Mouse (Mus musculus): ENCODE measurements around the gene Tmem88. TPM values are rescaled to one million over a fixed set of nuclear protein-coding genes. Genes with fewer than 3 reads are reported as not detected.

Tmem88 gene
- polyA plus RNA-seq, 1 experiment from 2014 or later = 18.1 TPM

GRCm38 (mm10) chr11:69408541-69409377 is 10.7 kb upstream of the Tmem88 start:
- Histone ChIP-seq H3K36me3 (peaks cover 53% of the 10 kb centered on the region), H3K4me1 (peaks cover 36% of the 10 kb centered on the region), H3K4me3 (peak overlapping the region; percentile 84)

DNA sequence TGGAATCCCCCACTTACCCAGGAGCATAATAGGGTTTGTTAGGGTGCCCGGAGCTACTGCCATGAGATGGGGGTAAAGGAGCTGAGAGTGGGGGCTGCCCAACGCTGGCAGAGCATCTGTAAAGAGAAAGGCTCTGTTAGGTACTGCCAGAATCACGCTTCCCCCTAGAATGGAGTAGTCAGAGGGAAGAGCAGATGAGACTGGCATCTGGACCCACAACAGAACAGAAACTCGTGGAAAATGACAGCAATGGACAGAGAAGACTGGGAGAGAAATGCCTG is 9.6 kb upstream of the Tmem88 start:
- 84% methylated on average over 4 of the region's 4 CpGs for WGBS
- H3K27ac ChIP-seq = no peak overlapping the region
- H3K4me3 ChIP-seq = no peak overlapping the region
- no peaks in the 10 kb centered on the region for H3K27me3 ChIP-seq
- 0 out of 2 replicates have a peak overlapping the region, but pooled peaks have one; percentile 98 for H3K4me2 ChIP-seq (replicated peaks)
- no peak overlapping the region; the same call in 1 of the 2 replicates for H3K9ac ChIP-seq
- no peaks in the 10 kb centered on the region for H3K9me3 ChIP-seq
- H3K4me1 ChIP-seq = peaks cover 25% of the 10 kb centered on the region
- peaks cover 59% of the 10 kb centered on the region for H3K36me3 ChIP-seq
- ATAC-seq (ENCODE audit: insufficient number of reproducible peaks, insufficient read depth, low FRiP score, low TSS enrichment) = no peak

More at GRCm38 (mm10) chr11:69408541-69409377, 10.7 kb upstream of the Tmem88 start:
- Histone ChIP-seq H3K4me2 (replicated peaks) (peak overlapping the region; percentile 98), H3K27ac (peak overlapping the region; percentile 99), H3K9me3 (no peaks in the 10 kb centered on the region), H3K27me3 (no peaks in the 10 kb centered on the region), H3K9ac (peak overlapping the region; percentile 90)
- ATAC-seq (ENCODE audit: insufficient number of reproducible peaks, insufficient read depth, low FRiP score, low TSS enrichment) = peak; percentile 64
- 1% methylated on average over 33 of the region's 33 CpGs for WGBS

- peaks cover 60% of the 10 kb centered on the region for H3K36me3 ChIP-seq
- no peaks in the 10 kb centered on the region for H3K9me3 ChIP-seq
- no peak overlapping the region for H3K27ac ChIP-seq
- H3K27me3 ChIP-seq = no peaks in the 10 kb centered on the region
- 0 out of 2 replicates have a peak overlapping the region, but pooled peaks have one; percentile 12 for H3K4me3 ChIP-seq
- 0 out of 2 replicates have a peak overlapping the region, but pooled peaks have one; percentile 98 for H3K4me2 ChIP-seq (replicated peaks)
- H3K9ac ChIP-seq = no peak overlapping the region
- 88% methylated on average over 16 of the region's 16 CpGs for WGBS
- ATAC-seq (ENCODE audit: insufficient number of reproducible peaks, insufficient read depth, low FRiP score, low TSS enrichment) = no peak
- H3K4me1 ChIP-seq = peaks cover 19% of the 10 kb centered on the region
These were observed 9.1 kb upstream of the Tmem88 start for GRCm38 (mm10) chr11:69406867-69407723.

GRCm38 (mm10) chr11:69406282-69406681 is 8.2 kb upstream of the Tmem88 start:
- Histone ChIP-seq H3K4me1 (peaks cover 16% of the 10 kb centered on the region), H3K9me3 (no peaks in the 10 kb centered on the region), H3K27me3 (no peaks in the 10 kb centered on the region), H3K36me3 (peaks cover 68% of the 10 kb centered on the region), H3K4me2 (replicated peaks) (no peak overlapping the region), H3K9ac (peak overlapping the region; percentile 15; the same call in 1 of the 2 replicates), H3K4me3 (no peak overlapping the region), H3K27ac (no peak overlapping the region)
- no peak for ATAC-seq (ENCODE audit: insufficient number of reproducible peaks, insufficient read depth, low FRiP score, low TSS enrichment)
- WGBS = 79% methylated on average over 19 of the region's 19 CpGs

- 88% methylated on average over 24 of the region's 24 CpGs for WGBS
- no peak overlapping the region for H3K4me2 ChIP-seq (replicated peaks)
- H3K9me3 ChIP-seq = no peaks in the 10 kb centered on the region
- no peak overlapping the region for H3K27ac ChIP-seq
- H3K27me3 ChIP-seq = no peaks in the 10 kb centered on the region
- H3K36me3 ChIP-seq = peaks cover 75% of the 10 kb centered on the region
- no peak overlapping the region for H3K9ac ChIP-seq
- no peak overlapping the region for H3K4me3 ChIP-seq
- no peak for ATAC-seq (ENCODE audit: insufficient number of reproducible peaks, insufficient read depth, low FRiP score, low TSS enrichment)
- peaks cover 16% of the 10 kb centered on the region for H3K4me1 ChIP-seq
These were observed 7.6 kb upstream of the Tmem88 start for GRCm38 (mm10) chr11:69405397-69406200.

DNA sequence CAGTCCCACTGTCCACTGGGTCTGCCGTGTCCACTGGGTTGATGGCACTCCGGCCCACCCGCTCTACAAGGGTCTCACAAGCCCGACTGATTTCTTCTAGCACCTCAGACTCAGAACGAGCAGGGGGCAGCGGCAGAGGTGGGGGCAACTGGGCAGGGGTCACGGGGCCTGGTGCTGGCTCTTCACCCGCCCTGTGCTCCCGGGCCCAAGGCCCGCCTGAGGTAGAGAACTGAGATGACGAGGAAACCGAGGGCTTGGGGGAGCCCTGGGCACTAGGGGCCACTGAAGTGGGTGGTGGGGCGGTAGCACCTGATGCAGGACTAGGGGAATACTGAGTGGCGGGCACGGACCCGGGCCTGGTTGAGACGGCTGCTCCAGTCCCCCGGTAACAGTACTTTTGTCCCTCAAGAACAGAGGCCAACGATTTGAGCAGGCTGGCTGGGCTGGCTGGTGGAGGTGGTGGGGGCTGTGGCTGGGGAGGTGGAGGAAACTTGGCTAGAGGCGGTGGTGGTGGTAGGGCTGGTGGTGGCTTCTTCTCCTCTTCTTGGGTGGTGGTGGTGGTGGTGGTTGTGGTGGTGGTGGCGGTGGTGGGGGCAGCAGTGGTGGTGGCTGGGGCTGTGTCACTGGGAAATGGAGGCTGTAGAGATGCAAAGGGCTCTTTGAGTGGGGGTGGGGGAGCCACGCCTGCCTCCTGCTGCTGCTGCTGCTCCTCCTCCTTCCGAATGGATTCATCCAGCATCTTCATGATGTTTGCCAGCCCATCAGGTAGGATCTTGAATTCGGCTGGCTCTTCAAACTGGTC is 6.8 kb upstream of the Tmem88 start:
- 94% methylated on average over 22 of the region's 24 CpGs for WGBS
- no peak overlapping the region for H3K4me2 ChIP-seq (replicated peaks)
- H3K9me3 ChIP-seq = no peaks in the 10 kb centered on the region
- no peak overlapping the region for H3K4me3 ChIP-seq
- peaks cover 83% of the 10 kb centered on the region for H3K36me3 ChIP-seq
- peaks cover 6% of the 10 kb centered on the region; the same call in 1 of the 2 replicates for H3K27me3 ChIP-seq
- no peak overlapping the region for H3K27ac ChIP-seq
- H3K4me1 ChIP-seq = peaks cover 23% of the 10 kb centered on the region
- ATAC-seq (ENCODE audit: insufficient number of reproducible peaks, insufficient read depth, low FRiP score, low TSS enrichment) = no peak
- no peak overlapping the region for H3K9ac ChIP-seq

GRCm38 (mm10) chr11:69403691-69404594 is 5.9 kb upstream of the Tmem88 start:
- H3K27me3 ChIP-seq = peaks cover 8% of the 10 kb centered on the region; the same call in 1 of the 2 replicates
- H3K36me3 ChIP-seq = peaks cover 86% of the 10 kb centered on the region
- no peak overlapping the region for H3K4me3 ChIP-seq
- H3K4me1 ChIP-seq = peaks cover 25% of the 10 kb centered on the region
- H3K9me3 ChIP-seq = no peaks in the 10 kb centered on the region
- ATAC-seq (ENCODE audit: insufficient number of reproducible peaks, insufficient read depth, low FRiP score, low TSS enrichment) = no peak
- no peak overlapping the region for H3K4me2 ChIP-seq (replicated peaks)
- no peak overlapping the region for H3K9ac ChIP-seq
- H3K27ac ChIP-seq = no peak overlapping the region
- WGBS = 94% methylated on average over 35 of the region's 38 CpGs

DNA sequence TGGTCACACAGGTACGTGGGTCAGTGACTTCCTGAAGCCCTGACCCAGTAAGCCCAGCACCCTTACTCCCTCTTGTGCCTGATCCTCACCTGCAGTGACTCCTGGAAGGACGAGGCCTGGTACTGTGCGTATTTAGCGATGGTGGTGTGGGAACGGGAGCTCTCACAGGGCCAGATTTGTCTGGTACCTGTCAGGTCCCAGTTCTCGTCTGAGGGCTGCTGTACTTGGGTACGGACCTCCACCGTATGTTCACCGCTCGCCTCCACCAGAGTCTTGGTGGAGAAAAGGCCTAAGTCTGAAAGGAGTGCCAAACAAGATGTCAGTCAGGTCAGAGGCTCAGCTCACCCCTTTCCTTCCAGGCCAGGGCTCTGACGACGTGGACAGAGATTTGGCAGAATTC is 4.0 kb upstream of the Tmem88 start:
- Histone ChIP-seq H3K4me1 (peaks cover 29% of the 10 kb centered on the region), H3K36me3 (peaks cover 73% of the 10 kb centered on the region), H3K4me3 (no peak overlapping the region), H3K4me2 (replicated peaks) (no peak overlapping the region), H3K9ac (no peak overlapping the region), H3K9me3 (no peaks in the 10 kb centered on the region), H3K27me3 (peaks cover 8% of the 10 kb centered on the region; the same call in 1 of the 2 replicates), H3K27ac (no peak overlapping the region)
- ATAC-seq (ENCODE audit: insufficient number of reproducible peaks, insufficient read depth, low FRiP score, low TSS enrichment) = no peak
- 83% methylated on average over 12 of the region's 12 CpGs for WGBS

DNA sequence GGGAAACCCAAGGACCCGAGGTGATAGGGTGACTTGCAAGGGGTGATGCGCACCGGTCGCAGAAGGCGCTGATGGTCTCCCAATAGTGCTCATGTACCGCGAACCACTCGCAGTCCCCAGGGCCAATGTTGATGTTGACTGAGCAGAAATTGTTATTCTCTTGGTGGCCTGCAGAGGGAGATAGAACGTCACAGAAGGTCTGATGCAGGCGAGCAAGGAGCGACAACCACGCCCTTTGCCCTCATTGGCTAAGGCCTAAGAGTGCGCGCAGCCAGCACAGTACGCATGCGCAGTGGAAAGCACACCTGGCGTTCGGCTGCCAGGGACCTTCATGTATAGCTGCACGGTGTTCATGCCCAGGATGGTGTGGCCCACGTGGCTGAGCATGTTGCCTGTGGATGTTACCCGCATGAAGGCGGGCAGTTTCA is 3.2 kb upstream of the Tmem88 start:
- H3K36me3 ChIP-seq = peaks cover 65% of the 10 kb centered on the region
- H3K27me3 ChIP-seq = peaks cover 8% of the 10 kb centered on the region; the same call in 1 of the 2 replicates
- H3K9me3 ChIP-seq = no peaks in the 10 kb centered on the region
- H3K27ac ChIP-seq = 0 out of 2 replicates have a peak overlapping the region, but pooled peaks have one; percentile 23
- ATAC-seq (ENCODE audit: insufficient number of reproducible peaks, insufficient read depth, low FRiP score, low TSS enrichment) = peak; percentile 53
- no peak overlapping the region for H3K4me3 ChIP-seq
- 15% methylated on average over 22 of the region's 22 CpGs for WGBS
- H3K9ac ChIP-seq = no peak overlapping the region
- peaks cover 37% of the 10 kb centered on the region for H3K4me1 ChIP-seq
- 0 out of 2 replicates have a peak overlapping the region, but pooled peaks have one; percentile 19 for H3K4me2 ChIP-seq (replicated peaks)
